Mouse (Mus musculus) heart, postnatal 25 days (tissue): Measurements from ENCODE around the gene Itpr1. TPM values are rescaled to one million over a fixed set of nuclear protein-coding genes. Genes with fewer than 3 reads are reported as not detected.

Source experiments
- DNase-seq: peaks from one replicate; pipeline ENCODE4 v3.0.0; 2022; ENCODE audit warnings: low spot score
- intact Hi-C: fragments of 180-260 bp; cut with DNase I; formaldehyde crosslinking; loops from one replicate; pipeline ENCODE4 v1.15.1; 2025
- total RNA-seq, 2 experiments: library from RNA; stranded (reverse); gene quantifications; 2 replicates each; pipeline ENCODE4 v1.2.3; 2021

Gene Itpr1
- total RNA-seq, 2 experiments from 2014 or later = 44.1 to 44.2 TPM

DNA sequence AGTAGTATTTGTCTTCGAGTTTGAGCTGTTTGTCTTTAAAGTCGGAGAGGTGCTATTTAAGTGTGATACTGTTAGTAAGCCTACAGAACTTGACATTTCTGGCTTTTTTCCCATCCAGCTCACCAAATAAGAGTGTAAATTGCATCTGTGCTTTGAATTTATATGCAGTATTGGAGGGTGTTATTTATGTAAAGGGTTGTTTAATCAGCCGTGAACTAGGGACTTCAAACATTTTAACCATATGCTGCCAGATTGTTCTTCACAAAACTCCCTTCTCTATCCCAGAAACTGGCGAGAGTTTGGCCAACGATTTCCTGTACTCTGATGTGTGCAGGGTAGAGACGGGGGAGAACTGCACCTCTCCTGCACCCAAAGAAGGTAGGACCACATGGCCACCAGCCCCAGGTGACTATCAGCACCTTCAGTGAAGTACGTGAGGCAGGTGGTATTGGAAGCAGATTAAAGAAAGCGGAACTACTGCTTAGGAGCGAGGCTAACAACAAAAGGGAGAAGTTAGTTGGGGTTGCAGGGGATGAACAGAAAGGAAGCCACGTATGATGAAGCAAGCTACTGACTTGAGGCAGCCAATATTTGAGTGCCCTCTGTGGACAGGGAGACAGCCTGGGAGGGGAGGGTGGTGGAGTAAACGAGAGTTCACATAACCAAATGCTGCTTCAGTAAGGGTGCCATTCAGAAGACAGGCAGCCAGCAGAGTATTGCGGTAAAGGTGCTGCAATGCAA is 304.5 kb downstream of the Itpr1 start:
- no peak for DNase-seq
- intact Hi-C loops = no loop called here

DNA sequence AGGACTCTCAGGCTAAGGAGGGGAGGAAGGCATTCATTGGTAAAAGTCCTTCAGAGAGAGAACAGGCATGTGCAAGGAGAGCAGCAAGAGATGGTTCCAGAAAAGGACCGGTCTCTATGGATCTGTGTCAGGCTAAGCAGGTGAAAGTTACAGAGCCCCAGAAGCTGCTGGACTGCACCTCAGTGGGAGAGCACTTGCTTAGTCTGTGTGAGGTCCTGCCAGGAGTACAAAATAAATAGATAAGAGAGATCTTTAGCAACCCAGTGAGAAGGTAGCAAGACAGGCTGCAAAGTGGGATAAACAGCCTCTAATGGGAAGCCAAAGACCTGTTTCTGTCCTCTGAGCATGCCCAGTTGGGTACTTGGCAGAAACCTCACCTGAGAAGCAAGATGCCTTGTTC is 305.1 kb downstream of the Itpr1 start:
- no peak for DNase-seq
- intact Hi-C loops = no loop called here

DNA sequence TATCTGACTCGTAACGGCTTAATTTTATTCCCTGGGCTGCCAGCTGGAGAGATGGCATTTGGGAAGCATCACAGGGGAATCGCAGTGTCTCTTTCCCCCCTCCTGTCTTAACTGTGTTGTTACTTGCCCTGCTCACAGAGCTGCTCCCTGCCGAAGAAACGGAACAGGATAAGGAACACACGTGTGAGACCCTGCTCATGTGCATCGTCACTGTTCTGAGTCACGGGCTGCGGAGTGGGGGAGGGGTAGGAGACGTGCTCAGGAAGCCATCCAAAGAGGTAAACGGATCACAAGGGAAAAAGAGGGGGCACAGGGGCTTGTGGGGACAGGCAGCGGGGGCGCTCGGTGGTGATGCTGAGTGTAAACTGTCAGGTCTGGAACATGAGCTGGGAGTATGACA is 305.7 kb downstream of the Itpr1 start:
- intact Hi-C loops = no loop called here
- no peak for DNase-seq

DNA sequence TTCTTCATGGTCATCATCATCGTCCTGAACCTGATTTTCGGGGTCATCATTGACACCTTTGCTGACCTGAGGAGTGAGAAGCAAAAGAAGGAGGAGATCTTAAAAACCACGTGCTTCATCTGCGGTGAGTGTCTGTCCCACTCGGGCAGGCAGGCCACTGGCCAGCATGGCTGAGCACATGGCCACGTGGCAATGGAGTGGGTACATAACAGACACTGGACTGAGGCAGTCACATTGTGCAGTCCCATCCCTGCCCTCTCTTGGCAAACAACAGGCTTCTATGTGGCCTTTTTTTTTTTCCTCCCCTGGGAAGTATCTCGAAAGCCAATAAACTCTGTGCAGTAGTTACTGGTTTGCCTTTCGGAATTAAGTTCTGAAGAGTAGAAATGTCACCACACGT is 306.4 kb downstream of the Itpr1 start:
- DNase-seq = no peak
- intact Hi-C loops = no loop called here

DNA sequence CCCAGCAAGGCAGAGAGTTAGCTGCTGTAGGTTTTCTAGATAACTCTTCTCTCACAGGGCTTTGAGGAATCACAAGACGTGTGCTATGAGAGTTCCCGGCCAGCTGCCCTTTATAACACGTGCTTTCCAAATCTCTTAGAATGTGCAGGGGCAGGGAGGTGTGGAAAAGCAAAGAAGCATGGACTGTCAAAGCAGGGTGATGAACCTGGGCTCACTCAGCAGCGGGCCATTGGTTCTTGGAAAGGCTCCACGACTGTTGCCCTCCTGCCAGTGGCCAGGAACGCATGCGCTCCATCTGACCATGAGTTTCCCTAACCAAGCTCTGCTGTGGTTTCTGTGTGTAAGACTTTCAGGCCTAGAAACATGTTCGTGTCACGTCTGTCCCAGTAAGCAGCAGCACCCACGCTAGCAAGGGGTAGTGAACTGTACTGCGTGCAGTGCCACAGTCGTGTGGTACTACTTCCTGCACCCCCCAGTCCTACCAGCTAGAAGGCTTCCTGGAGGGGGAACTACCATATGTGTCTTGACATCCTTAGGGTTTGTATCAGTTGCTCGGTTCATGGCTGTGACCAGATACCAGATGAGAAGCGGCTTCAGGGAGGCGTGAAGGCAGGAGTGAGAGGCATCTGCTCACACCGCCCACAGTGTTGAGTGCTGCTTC is 311.2 kb downstream of the Itpr1 start:
- intact Hi-C loops = no loop called here
- DNase-seq = no peak

DNA sequence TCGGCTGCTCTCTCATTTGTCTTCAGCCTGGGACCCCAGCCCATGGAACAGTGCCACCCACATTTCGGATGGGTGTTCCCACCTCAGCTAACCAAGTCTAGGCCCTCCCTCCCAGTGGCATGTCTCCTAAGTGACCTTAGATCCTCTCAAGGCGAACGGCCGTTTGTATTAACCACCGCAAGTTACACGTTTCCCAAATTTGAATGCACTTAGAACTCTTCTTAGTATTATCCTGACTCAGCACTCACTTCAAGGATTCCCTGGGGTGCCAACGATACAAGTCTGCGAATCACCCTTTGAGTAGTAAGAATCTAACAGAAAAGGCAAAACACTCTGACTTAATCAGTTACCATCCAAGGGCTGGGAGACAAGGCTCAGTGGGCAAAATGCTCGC is 311.7 kb downstream of the Itpr1 start:
- intact Hi-C loops = no loop called here
- no peak for DNase-seq

DNA sequence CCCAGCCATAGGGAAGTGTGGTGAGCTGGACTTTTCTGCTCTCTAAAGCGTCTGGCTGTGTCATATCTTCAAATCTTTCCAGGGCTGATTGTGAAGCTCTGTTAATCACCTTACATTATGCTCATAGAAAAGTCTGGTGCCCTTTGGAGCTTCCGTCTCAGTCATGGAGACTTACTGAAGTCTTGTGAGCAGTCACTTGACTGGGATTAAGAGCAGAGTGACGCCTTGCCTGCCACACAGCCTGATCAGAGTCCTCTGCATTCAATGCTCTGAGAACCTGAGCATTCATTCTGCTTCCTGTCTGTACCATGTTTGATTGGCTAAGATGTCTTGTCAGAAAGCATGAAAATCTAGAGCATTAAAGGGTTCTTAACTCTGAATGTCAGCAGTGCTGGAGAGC is 314.7 kb downstream of the Itpr1 start:
- DNase-seq = no peak
- intact Hi-C loops = no loop called here

DNA sequence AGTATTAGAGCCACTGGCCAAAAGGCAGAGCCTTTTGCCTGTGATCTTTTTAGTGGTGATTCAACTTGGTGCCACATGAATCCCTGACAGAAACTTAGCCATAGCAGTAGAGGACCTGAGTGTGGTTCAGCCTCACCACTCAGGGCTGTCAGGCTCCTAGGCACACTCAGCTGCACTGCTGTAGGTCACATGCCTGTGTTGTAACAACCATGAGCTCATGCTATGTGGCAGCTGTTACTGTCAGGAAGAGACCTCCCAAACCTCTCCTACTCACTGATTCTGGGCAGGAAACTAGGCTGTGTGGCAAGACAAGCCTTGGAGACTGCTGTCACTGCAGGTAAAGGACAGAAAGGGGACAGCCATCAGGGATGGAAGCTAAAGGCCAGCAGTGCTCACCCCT is 315.1 kb downstream of the Itpr1 start:
- DNase-seq = peak; percentile 31
- intact Hi-C loops = no loop called here

DNA sequence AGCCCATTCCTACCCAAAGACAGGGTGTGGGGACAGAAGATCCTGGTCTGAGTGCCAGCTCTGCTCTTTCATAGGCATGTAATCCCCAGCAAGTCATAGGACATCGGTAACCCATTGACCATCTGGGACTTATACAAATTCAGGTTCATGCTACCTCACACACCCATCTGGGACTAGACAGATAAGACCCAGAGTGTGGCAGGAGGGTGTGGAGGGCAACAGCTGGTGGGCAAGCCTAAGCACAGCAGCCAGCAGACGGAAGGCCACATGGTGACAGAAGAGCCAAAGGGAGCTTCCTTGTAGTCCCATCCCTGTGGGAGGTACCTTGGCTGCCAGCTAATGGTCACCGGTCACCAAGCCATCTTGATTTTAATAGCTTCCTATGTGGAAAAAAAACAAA is 316.3 kb downstream of the Itpr1 start:
- intact Hi-C loops = no loop called here
- DNase-seq = no peak

DNA sequence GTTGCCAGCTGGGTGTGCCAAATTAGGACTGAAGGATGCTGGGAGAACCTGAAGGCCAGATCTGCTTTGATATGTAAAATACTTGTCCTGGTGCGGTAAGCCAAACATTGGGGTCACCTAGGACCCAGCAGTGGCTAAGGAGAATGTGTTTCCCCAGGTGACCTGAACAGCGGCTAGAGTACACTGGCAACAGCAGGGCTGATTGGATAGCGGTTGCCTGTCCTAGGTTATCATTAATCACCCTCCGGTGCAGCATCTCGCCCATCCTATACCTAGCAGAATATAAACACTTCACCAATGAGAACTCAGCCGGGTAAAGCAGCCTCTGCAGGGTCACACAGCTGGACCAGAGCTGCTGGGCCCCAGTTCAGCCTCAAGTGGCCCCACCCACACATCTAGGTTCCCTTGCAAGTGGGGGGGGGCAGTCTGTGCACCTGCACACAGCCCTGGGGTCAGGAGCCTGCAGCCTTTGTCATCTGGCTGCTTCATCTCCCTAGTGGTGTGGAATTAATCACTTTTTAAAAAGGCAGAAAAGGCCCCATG is 318.0 kb downstream of the Itpr1 start:
- intact Hi-C loops = loop anchor here (1.0 to 5.0 kb wide), 3 partner anchors 41 to 103 kb away; no protein-coding TSS in a partner anchor
- no peak for DNase-seq

DNA sequence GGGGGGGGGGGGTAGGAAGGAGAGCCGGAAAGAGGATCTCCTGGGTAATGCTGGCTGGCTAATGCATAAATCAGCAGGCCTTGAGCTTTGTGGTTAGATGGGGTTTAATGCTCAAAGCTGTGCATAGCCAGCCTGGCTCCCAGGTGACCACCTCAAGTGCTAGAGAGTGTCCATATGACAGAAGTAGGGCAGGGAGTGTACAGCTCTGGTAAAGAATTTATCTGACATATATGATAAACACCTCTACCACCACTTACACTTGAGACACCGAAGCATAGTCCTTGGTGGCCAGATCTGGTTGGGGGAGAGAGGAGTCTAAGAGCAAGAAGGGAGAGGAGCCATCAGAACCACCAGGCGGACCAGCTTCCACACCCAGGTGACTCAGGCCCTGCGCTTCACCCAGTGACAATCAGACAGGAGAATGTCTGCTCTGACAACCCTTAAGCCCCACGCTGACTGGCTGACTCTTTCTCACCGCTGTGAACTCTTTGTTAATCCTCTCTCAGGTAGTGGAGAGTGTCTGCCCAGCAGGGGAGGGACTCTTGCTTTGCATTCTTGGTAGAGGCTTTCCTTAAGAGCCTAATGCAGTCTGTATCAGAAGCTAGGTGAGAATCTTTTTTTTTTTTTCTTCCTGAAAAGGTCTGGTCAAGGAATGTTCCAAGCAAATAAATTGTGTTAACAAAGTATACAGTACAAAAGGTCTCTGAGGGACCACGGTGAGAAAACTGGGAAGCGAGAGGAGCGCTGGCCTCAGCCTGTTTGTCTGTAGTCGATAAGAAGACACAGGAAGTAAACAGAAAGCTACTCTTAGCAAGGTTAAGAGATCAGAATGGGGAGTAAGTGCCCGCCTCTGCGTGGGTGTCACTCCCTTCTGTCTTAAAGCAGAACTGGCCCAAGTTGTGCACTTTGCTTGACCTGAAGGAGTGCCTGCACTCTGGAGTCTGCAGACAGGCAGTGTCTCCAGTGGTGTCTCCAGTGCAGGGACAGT is 318.7 kb downstream of the Itpr1 start:
- peak; percentile 36 for DNase-seq
- intact Hi-C loops = loop anchor here (1.0 to 5.0 kb wide), 4 partner anchors 41 to 127 kb away; no protein-coding TSS in a partner anchor

DNA sequence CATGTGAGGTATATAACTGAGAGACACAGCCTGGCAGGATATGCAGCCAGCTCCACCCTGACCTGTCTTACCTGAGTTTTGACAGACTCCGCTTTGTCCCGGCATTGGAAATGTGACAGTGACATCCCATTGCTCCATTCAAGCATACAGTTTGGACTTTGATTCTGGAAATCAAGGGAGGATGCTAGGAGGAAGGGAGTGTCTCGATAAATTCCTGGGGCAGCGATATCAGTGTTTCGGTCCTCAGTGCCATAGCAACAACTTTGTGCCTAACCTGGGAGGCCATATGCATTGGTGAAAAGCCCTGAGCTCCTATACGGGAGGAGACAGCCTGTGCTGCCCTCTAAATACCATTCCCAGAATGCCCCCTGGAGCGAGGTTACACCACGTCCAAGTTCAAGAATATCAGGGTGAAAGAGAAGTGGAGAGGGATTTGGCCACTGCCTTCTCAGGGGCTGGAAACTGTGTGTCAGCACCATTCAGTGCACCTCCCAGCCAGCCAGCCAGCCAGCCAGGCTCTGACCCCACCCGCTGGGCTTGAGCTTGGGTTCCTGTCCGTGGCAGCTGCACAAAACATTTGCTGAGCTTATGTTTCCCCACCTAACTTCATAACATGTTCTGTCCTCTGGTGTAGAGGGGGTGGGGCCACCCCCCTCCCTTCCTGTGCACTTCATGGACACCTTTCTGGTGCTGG is 319.7 kb downstream of the Itpr1 start:
- peak; percentile 75 for DNase-seq
- intact Hi-C loops = loop anchor here (2.0 to 5.0 kb wide), 3 partner anchors 40 to 126 kb away; no protein-coding TSS in a partner anchor

DNA sequence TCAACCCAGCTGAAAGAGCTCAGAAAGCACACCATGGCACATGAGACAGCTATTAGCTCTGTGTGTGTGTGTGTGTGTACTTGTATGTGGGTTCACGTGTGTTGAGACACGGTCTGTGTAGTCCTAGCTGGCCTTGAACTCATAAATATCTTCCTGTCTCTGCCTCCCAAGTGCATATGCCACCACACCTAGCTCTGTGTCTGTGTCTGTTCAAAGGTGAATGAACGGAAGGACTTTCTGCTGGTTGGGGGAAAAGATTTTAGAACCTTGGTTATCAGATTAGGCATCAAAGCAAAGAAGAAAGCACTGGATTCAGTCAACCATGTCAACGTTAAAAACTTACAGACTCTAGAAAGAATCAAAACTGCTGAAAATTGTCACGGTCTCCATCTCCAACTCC is 321.2 kb downstream of the Itpr1 start:
- DNase-seq = no peak
- intact Hi-C loops = loop anchor here (5.0 kb wide), 2 partner anchors 38 to 77 kb away; no protein-coding TSS in a partner anchor

DNA sequence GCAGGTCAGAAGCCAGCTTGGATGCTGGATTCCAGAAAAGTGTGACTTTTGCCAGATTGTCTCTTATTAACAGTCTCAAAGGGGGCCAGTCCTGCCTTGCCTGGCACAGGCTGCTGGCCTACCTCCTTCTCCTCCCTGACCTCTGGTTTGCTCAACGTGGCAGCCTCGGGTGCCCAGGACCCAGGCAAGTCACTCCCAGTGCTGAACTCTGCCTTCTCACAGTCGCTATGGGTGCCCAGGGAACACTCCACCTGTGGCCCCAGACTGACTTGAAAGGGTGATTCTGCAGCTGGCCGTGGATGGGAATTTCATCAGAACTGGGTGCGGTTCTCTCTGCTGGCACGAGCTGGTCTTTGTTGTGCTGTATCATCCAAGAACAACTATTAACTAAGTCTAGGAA is 321.7 kb downstream of the Itpr1 start:
- DNase-seq = peak; percentile 57
- intact Hi-C loops = loop anchor here (5.0 kb wide), 2 partner anchors 38 to 77 kb away; no protein-coding TSS in a partner anchor

DNA sequence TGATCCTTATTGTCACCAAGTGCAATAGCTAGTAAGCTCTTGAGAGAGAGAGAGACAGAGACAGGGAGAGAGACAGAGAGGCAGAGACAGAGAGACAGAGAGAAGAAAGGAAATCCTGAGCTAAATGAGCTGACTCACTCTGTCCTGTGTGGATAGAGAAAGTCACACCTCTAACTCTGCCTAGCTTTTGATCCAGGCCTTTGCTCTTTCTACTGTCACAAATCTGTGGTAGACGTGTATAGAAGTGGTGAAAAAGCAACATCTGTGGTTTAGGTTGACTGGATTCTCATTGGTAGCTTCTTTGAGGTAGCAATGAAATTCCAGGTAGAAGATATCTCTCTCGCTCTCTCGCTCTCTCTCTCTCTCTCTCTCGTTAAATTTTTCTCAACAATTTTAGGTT is 322.4 kb downstream of the Itpr1 start:
- intact Hi-C loops = no loop called here
- no peak for DNase-seq

DNA sequence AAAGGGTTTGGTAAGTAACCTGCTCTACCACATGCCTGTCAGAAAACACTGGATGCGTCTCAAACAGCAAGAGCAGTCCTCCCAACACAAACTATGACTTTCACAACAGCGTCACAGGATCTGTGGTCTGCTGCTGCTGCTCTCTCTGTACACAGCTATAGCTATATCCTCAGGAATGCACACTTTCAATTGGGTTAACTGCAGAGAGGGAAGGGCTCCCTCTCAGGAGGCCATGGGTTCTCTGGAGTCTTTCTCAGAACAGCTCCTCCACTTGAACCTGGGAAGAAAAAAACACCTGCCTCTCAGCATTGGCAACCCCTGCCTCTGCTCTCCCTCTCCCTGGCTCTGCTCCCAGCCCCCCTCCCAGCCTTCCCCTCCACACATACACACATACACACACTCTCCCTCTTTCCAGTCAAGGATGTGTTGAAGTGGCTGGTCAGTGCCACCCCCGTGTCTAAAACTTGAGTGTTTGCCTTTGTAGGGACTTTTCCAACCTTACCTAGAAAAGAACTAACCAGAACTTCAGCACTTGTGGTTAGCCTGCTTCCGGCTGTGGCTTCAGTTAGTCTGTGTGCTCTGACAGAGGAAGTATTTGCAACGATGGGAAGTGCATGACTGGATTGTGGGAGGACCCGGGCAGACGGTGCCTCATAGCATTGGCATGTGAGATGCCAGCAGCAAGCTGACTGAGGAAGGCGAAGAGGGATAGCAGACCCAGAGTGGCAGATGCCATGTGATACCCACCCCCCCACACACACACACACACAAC is 323.8 kb downstream of the Itpr1 start:
- peak; percentile 17 for DNase-seq

DNA sequence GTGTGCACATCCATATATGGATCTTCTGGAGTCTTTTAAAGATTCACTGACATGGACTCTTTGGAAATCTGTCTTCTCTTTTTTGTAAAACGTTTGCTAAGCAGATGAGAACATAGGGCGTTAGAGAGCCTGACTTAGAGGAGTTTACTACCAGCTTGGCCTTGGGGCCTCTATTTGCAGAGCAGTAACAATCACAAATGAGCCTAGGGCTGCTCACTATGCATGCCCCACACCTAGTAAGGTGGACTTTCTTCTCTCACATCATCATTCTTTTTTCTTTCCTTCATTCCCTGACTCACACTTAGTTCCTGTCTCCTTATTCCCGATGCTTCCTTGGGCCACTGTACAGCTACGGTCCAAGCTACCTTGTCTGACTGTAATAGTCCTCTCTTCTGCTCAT is 325.5 kb downstream of the Itpr1 start:
- intact Hi-C loops = no loop called here

More for the DNA sequence above, 323.8 kb downstream of the Itpr1 start:
- intact Hi-C loops = no loop called here

DNA sequence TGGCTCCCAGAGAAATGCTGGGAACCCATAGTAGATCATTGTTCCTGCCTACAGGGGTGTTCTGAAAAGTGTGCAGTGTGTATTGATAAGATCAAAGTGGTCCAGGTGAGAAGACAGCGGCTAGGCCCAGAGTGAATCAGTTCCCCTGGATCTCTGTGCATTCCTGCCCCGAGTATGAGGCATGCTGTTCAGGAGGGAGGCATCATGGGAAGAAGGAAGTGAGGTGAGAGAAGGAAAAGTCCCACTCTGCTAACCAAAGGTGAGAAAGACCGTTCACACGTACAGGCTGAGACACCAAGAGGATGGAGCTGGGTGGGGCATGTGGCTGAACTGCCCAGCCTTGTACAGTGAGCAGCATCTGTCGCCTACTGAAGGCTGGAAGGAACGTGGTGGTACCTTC is 327.5 kb downstream of the Itpr1 start:
- intact Hi-C loops = no loop called here

More for the DNA sequence above, 325.5 kb downstream of the Itpr1 start:
- DNase-seq = no peak

DNA sequence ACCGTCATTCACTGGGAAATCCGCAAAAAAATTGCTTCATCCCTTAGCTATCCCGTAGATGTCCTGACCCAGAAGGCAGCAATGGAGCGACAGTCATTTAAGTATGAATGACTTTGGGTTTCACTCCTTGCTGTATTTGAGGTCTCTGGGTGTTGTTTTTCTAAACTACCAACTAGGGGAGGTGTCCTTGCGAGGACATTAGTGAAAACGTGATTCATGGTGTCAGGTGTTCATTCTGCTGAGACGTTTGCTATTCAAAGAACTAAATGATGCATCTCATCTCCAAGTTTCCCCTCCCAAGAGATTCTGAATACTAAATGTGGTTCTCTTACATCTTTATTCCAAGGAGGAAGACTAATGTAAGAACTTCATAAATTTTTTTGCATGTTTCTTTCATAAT is 332.0 kb downstream of the Itpr1 start:
- intact Hi-C loops = no loop called here
- DNase-seq = no peak

More for the DNA sequence above, 327.5 kb downstream of the Itpr1 start:
- DNase-seq = no peak
